ENCODE assay signal across 9 mouse cellular contexts in the genomic region with DNA sequence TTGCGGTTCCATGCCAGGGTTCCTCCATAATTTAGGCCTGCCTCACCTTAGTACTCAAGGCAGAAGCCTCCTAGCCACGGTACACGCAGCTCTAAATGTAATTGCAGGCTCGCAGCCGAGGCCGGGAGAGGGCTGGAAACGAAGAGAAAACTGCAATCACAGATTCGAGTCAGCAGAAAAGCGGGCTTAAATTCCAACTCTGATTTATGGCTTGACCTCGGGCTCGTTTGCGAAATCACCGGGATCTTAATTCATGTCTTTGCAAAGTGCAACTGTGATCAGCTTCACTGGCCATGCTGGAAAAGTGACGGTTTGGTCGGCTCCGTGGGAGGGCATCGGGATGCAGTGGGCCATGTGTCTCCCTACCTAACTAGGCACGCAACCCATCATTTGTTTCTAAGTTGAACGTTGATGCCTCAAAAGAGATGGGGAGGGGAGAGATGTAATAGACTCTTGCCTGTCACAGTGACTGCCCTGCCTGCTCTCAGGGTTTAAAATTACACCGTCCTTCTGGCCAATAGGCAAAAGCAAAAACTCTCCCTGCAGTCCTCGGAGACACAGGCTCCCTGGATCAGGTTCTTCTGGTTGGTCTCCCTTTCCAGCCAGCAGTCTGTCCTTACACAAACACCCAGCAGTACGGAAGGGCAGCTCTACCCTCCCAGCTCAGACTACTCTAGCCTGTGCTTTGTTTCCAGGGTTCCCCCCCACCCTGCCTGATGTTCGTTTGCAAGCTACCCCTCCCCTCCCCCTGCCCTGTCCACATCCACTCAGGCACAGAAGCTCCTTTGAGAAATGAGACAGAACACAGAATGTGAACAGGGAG.
A peak's percentile ranks its signal among the peaks of the same experiment; 100 is the strongest.
DNase-seq lines count a peak whose midpoint lies in the region; ATAC-seq and TF ChIP-seq lines count a peak whose summit lies in the region.
"Had no signal": no experiment of that assay in that cellular context is flagged by ENCODE, and none has a peak within 500 bp of the region (broad histone marks: within the 10 kb centered on the region; RNA-seq: fewer than 3 reads in every experiment).

No protein-coding gene starts in this region.

- peak; percentile 79 for DNase-seq in gonadal fat pad, adult 2 months (ENCODE audit: low read depth)
- DNase-seq in thymus, postnatal 0 days (ENCODE audit: low spot score), result no peak
- DNase-seq in right cerebral cortex, postnatal 4 days, result no peak

- no peak overlapping the region for H3K4me3 ChIP-seq in C2C12 (ENCODE audit: insufficient read depth, poor library complexity, severe bottlenecking)
- H3K4me3 ChIP-seq in brown adipose tissue, adult 24 weeks (ENCODE audit: insufficient read depth, low read depth, low read length), result peak overlapping the region; percentile 46
- peak overlapping the region; percentile 11 for H3K4me3 ChIP-seq in intestine, embryonic 16.5 days (ENCODE audit: low read length)
- H3K4me3 ChIP-seq in liver, embryonic 16.5 days (ENCODE audit: low read depth, low read length), result no peak overlapping the region
- H3K4me3 ChIP-seq in neural tube, embryonic 12.5 days, result no peak overlapping the region

- no peak for TF ChIP-seq CTCF in C2C12 (IDR thresholded peaks at IDR 0.05; ENCODE audit: control insufficient read depth, insufficient read depth, insufficient read length)

- no peak overlapping the region for H3K27ac ChIP-seq in brown adipose tissue, adult 24 weeks (replicated peaks; ENCODE audit: low read depth, low read length)
- peak overlapping the region; percentile 26 for H3K27ac ChIP-seq in intestine, embryonic 16.5 days (ENCODE audit: low read length)
- no peak overlapping the region for H3K27ac ChIP-seq in liver, embryonic 16.5 days (ENCODE audit: low read length)
- H3K27ac ChIP-seq in neural tube, embryonic 12.5 days, result no peak overlapping the region

- peaks cover 2% of the 10 kb centered on the region; the same call in 1 of the 2 replicates for H3K4me1 ChIP-seq in brown adipose tissue, adult 24 weeks (ENCODE audit: control insufficient read depth, insufficient read depth, insufficient read length, low read length)
- peaks cover 26% of the 10 kb centered on the region for H3K4me1 ChIP-seq in intestine, embryonic 16.5 days (ENCODE audit: control insufficient read depth, insufficient read depth, low read length)
- peaks cover 3% of the 10 kb centered on the region for H3K4me1 ChIP-seq in liver, embryonic 16.5 days (ENCODE audit: control insufficient read depth, low read depth, low read length)
- peaks cover 7% of the 10 kb centered on the region for H3K4me1 ChIP-seq in neural tube, embryonic 12.5 days

- H3ac ChIP-seq in C2C12 (ENCODE audit: control insufficient read depth, insufficient read length, low read depth), result no peak overlapping the region

- no peaks in the 10 kb centered on the region for H3K36me3 ChIP-seq in C2C12 (ENCODE audit: control insufficient read depth, insufficient read depth)
- no peaks in the 10 kb centered on the region for H3K36me3 ChIP-seq in intestine, embryonic 16.5 days (ENCODE audit: control insufficient read depth, insufficient read depth, low read length)
- no peaks in the 10 kb centered on the region for H3K36me3 ChIP-seq in liver, embryonic 16.5 days (ENCODE audit: control insufficient read depth, insufficient read depth)
- no peaks in the 10 kb centered on the region for H3K36me3 ChIP-seq in neural tube, embryonic 12.5 days
- H3K36me3 ChIP-seq: G1E had no signal

- H3K79me3 ChIP-seq in C2C12 (ENCODE audit: low read depth), result no peaks in the 10 kb centered on the region

- ATAC-seq in intestine, embryonic 16.5 days, result peak; percentile 82
- peak; percentile 32; the same call in 1 of the 2 replicates for ATAC-seq in liver, embryonic 16.5 days (ENCODE audit: low read depth)
- ATAC-seq in neural tube, embryonic 12.5 days (ENCODE audit: low FRiP score, low read depth), result peak; percentile 70

- peak overlapping the region; percentile 41; the same call in 1 of the 2 replicates for H3K9ac ChIP-seq in intestine, embryonic 16.5 days (ENCODE audit: low read depth, low read length)
- H3K9ac ChIP-seq in liver, embryonic 16.5 days (ENCODE audit: low read depth, low read length), result no peak overlapping the region
- peak overlapping the region; percentile 5; the same call in 1 of the 2 replicates for H3K9ac ChIP-seq in neural tube, embryonic 12.5 days

- H3K27me3 ChIP-seq in C2C12 (ENCODE audit: control insufficient read depth, insufficient read depth, insufficient read length), result no peaks in the 10 kb centered on the region
- H3K27me3 ChIP-seq in intestine, embryonic 16.5 days (replicated peaks; ENCODE audit: control insufficient read depth, insufficient read depth, low read length), result no peaks in the 10 kb centered on the region
- no peaks in the 10 kb centered on the region for H3K27me3 ChIP-seq in liver, embryonic 16.5 days (ENCODE audit: control insufficient read depth, insufficient read depth, low read depth, low read length)
- no peaks in the 10 kb centered on the region for H3K27me3 ChIP-seq in neural tube, embryonic 12.5 days (replicated peaks)

- WGBS in intestine, embryonic 16.5 days, result 12% methylated on average over 23 of the region's 23 CpGs
- WGBS in liver, embryonic 16.5 days (ENCODE audit: insufficient replicate concordance), result 56% methylated on average over 23 of the region's 23 CpGs
- 15% methylated on average over 23 of the region's 23 CpGs for WGBS in neural tube, embryonic 12.5 days

- no peaks in the 10 kb centered on the region for H3K9me3 ChIP-seq in intestine, embryonic 16.5 days (ENCODE audit: control insufficient read depth, low read length)
- H3K9me3 ChIP-seq in liver, embryonic 16.5 days (replicated peaks; ENCODE audit: control insufficient read depth, low read length), result no peaks in the 10 kb centered on the region
- H3K9me3 ChIP-seq in neural tube, embryonic 12.5 days, result no peaks in the 10 kb centered on the region

- H3K4me2 ChIP-seq in intestine, embryonic 16.5 days (ENCODE audit: low read depth, low read length), result peak overlapping the region; percentile 39
- no peak overlapping the region for H3K4me2 ChIP-seq in liver, embryonic 16.5 days (ENCODE audit: low read depth, low read length)
- peak overlapping the region; percentile 51 for H3K4me2 ChIP-seq in neural tube, embryonic 12.5 days (replicated peaks)

- no peaks in the 10 kb centered on the region for H3K79me2 ChIP-seq in C2C12 (ENCODE audit: control insufficient read depth, insufficient read depth)

TF ChIP-seq in C2C12, 6 proteins besides CTCF, POLR2A, EP300 and RAD21:
- no peak for TF ChIP-seq USF1 (IDR thresholded peaks at IDR 0.05; ENCODE audit: low read depth)
- TF ChIP-seq CEBPB (IDR thresholded peaks at IDR 0.05; ENCODE audit: low read depth), result peak; percentile 10
- TF ChIP-seq MYOG (IDR thresholded peaks at IDR 0.05; ENCODE audit: control insufficient read depth, extremely low read depth, insufficient read length), result no peak

Comparison
In these comparisons a context has a peak if more than half of its experiments do, and no peak if none do; other contexts are left out.
1. H3K4me3 ChIP-seq: peak in brown adipose tissue, adult 24 weeks (single experiment) and intestine, embryonic 16.5 days (single experiment); none in C2C12 (single experiment), liver, embryonic 16.5 days (single experiment) and neural tube, embryonic 12.5 days (single experiment).
2. ATAC-seq: peak in every context shown above with its lines; median percentile 82 in intestine, embryonic 16.5 days; 70 in neural tube, embryonic 12.5 days; 32 in liver, embryonic 16.5 days.